Mouse (Mus musculus) layer of hippocampus, postnatal 10 days (tissue): ENCODE measurements around the gene Itga2b. TPM values are rescaled to one million over a fixed set of nuclear protein-coding genes. Genes with fewer than 3 reads are reported as not detected.
"Not testable (repeated sequence)": the region's sequence is repeated elsewhere in the genome, so short reads cannot be mapped to it uniquely, and the experiment has no call there.

Experiments used
- DNase-seq, 2 experiments: peaks; one replicate each; pipeline ENCODE4 v3.0.0; 2021; ENCODE audit warnings: low spot score in 2 of 2
- total RNA-seq, 2 experiments: library from RNA; stranded (reverse); gene quantifications; 2 replicates each; pipeline ENCODE4 v1.2.3; 2021

Itga2b gene
- total RNA-seq, 2 experiments from 2014 or later, result 3.6 to 3.7 TPM

GRCm38 (mm10) chr11:102415034-102415802, 54.7 kb downstream of the Itga2b start:
- no peak for DNase-seq

DNA sequence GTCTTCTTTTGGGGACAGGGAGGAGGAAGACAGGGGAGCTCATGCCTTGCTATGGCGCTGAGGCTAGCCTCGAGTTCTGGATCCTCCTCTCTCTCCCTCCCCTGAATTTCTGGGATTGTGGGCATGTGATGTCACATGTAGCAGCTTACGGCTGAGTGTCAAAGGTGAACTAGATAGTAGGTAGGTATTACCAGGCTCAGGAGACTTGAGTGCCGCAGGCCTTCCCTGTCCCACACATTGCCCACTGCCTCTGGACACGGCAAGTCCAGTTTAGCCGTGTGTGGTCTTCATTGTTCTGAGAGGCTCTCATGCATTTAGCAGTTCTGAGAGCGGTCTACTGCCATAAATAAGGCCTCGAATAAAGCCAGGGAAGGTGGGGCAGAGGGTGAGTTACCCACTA, 56.9 kb downstream of the Itga2b start:
- no peak for DNase-seq

GRCm38 (mm10) chr11:102411704-102412103, 58.2 kb downstream of the Itga2b start:
- peak; percentile 93 to 94 for DNase-seq

- no peak for DNase-seq
Measured at GRCm38 (mm10) chr11:102411061-102411460, 58.9 kb downstream of the Itga2b start.

GRCm38 (mm10) chr11:102410345-102410744, 59.6 kb downstream of the Itga2b start:
- not testable (repeated sequence) for DNase-seq

DNA sequence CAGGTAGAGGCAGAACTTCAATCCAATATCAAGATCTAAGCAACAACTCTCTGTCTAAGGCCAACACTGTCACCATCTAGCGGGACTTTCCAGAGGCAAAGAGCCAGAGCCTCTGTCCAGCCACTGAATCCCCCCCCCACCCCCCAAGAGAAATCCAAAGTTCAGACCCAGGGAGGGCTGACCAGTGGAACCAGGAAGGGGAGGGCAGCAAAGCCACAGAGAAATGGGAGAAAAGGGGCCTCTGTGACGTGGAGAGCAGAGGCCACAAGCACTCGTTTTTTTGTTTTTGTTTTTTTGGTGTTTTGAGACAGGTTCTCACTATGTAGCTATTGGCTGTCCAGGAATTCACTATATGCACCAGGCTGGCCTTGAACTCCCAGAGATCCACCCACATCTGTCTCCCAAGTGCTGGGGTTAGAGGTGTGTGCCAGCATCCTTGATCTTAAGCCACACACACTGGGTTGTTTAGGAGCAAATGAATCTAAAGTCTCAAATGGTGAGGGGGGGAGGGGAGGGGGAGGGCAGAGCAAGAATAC, 60.1 kb downstream of the Itga2b start:
- DNase-seq, result no peak

GRCm38 (mm10) chr11:102408888-102409794, 60.8 kb downstream of the Itga2b start:
- no peak for DNase-seq

- DNase-seq, result peak; percentile 93 to 94
Measured at GRCm38 (mm10) chr11:102408344-102408876, 61.5 kb downstream of the Itga2b start.

GRCm38 (mm10) chr11:102407834-102408215, 62.1 kb downstream of the Itga2b start, which contains the start of gene Slc25a39:
Gene Slc25a39, minus strand, starts transcription at chr11:102407946.
- no peak for DNase-seq

- DNase-seq, result peak; percentile 87 to 94
Measured at GRCm38 (mm10) chr11:102406900-102407833, 62.8 kb downstream of the Itga2b start.

DNA sequence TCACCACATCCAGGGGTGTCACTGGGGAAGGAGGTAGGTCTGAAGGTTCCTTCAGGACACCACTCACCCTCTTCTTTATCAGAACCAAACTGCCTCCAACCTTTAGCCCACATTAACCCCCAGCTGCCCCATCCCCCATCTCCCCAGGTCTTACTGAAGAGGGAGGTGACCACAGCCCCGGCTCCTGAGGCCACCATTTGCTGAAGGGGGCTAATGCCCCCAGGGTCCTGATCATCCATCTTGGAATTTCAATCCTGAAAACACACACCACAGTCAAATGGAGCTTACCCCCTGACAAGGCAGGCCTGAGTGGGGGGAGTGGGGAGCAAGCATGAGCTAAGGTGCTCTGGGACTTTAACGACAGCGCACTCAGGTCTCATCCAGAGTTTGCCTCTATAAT, 63.5 kb downstream of the Itga2b start:
- peak; percentile 10 to 14 for DNase-seq

DNA sequence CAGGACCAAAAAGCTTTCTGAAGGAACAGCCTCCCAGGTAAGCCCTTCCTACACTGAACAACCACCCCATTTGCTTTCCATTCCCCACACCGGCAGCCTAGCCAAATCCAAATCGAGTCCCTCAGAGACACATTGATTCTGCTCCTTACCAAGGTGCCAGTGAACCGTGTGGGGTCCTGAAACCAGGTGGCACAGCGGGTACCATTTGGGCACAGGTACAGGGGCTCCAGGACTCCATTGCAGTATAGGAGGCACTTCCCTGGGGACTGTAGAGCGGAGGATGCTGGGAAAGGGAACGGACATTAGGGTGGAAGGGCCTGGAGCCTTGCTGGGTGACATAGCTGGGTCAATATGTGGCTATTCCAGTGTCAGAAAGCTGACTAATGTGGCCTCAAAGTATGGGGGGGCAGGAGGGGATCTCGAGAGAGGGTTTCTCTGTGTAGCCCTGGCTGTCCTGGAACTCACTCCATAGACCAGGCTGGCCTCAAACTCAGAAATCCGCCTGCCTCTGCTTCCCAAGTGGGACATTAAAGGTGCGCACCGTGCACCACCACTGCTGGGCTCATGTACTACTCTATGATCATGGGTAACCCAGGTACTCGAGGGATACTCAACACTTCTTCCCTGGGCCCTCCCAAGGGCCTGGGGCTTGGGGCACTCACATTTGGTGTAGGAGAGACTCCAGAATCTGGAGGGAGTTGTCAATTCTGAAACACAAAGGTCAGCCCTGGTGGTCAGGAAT, 64.2 kb downstream of the Itga2b start:
- DNase-seq, result peak in 1 of 2 experiments; percentile 13

- peak in 1 of 2 experiments; percentile 12 for DNase-seq
Measured at GRCm38 (mm10) chr11:102404161-102405010, 65.5 kb downstream of the Itga2b start.

GRCm38 (mm10) chr11:102403657-102404056, 66.3 kb downstream of the Itga2b start:
- peak in 1 of 2 experiments; percentile 10 for DNase-seq
